Mouse (Mus musculus): Measurements from ENCODE around the gene 5031410I06Rik. TPM values are rescaled to one million over a fixed set of nuclear protein-coding genes. Genes with fewer than 3 reads are reported as not detected.
"Not testable (repeated sequence)": the region's sequence is repeated elsewhere in the genome, so short reads cannot be mapped to it uniquely, and the experiment has no call there.

Gene 5031410I06Rik
- polyA plus RNA-seq (2014; fragmentation: Nextera tagmentation; extraction: Ambion mirVana) = 0.10 TPM in 1 of 2 replicates, not detected in the other

- H3K27me3 ChIP-seq (ENCODE audit: control insufficient read depth, insufficient read depth, low read length); H3K27ac ChIP-seq (ENCODE audit: low read depth, low read length); H3K9ac ChIP-seq (ENCODE audit: low read depth, low read length); H3K4me2 ChIP-seq (replicated peaks; ENCODE audit: low read depth, low read length); ATAC-seq (ENCODE audit: low FRiP score, low TSS enrichment); H3K9me3 ChIP-seq (ENCODE audit: control insufficient read depth, low read length); H3K4me1 ChIP-seq (ENCODE audit: control insufficient read depth, insufficient read depth, low read length); H3K4me3 ChIP-seq (ENCODE audit: low read length); H3K36me3 ChIP-seq (ENCODE audit: control insufficient read depth, insufficient read depth, low read length): not testable (repeated sequence)
- no CpG with 5 or more reads among the region's 3 CpGs for WGBS
Observed at GRCm38 (mm10) chr5:26105262-26105661, at the start of gene 5031410I06Rik. Gene 5031410I06Rik (minus strand): TSS chr5:26105362.

- WGBS = 52% methylated on average over 6 of the region's 6 CpGs
- H3K27me3 ChIP-seq (ENCODE audit: control insufficient read depth, insufficient read depth, low read length) = no peaks in the 10 kb centered on the region
- no peaks in the 10 kb centered on the region for H3K9me3 ChIP-seq (ENCODE audit: control insufficient read depth, low read length)
- no peaks in the 10 kb centered on the region for H3K4me1 ChIP-seq (ENCODE audit: control insufficient read depth, insufficient read depth, low read length)
- H3K4me3 ChIP-seq (ENCODE audit: low read length) = no peak overlapping the region
- no peak overlapping the region for H3K27ac ChIP-seq (ENCODE audit: low read depth, low read length)
- H3K9ac ChIP-seq (ENCODE audit: low read depth, low read length) = no peak overlapping the region
- H3K4me2 ChIP-seq (replicated peaks; ENCODE audit: low read depth, low read length) = no peak overlapping the region
- no peaks in the 10 kb centered on the region for H3K36me3 ChIP-seq (ENCODE audit: control insufficient read depth, insufficient read depth, low read length)
- ATAC-seq (ENCODE audit: low FRiP score, low TSS enrichment) = no peak
Observed at GRCm38 (mm10) chr5:26142891-26143290, 37.7 kb upstream of the 5031410I06Rik start.

- H3K9me3 ChIP-seq (ENCODE audit: control insufficient read depth, low read length); H3K9ac ChIP-seq (ENCODE audit: low read depth, low read length); H3K4me2 ChIP-seq (replicated peaks; ENCODE audit: low read depth, low read length); H3K27ac ChIP-seq (ENCODE audit: low read depth, low read length); H3K27me3 ChIP-seq (ENCODE audit: control insufficient read depth, insufficient read depth, low read length); ATAC-seq (ENCODE audit: low FRiP score, low TSS enrichment); H3K36me3 ChIP-seq (ENCODE audit: control insufficient read depth, insufficient read depth, low read length); H3K4me1 ChIP-seq (ENCODE audit: control insufficient read depth, insufficient read depth, low read length); H3K4me3 ChIP-seq (ENCODE audit: low read length): not testable (repeated sequence)
- no CpG with 5 or more reads among the region's 3 CpGs for WGBS
Observed at GRCm38 (mm10) chr5:26121321-26121720, 16.2 kb upstream of the 5031410I06Rik start, which contains the start of gene Gm10220. Gene Gm10220 (minus strand): TSS chr5:26121421.

- H3K4me1 ChIP-seq (ENCODE audit: control insufficient read depth, insufficient read depth, low read length); H3K9ac ChIP-seq (ENCODE audit: low read depth, low read length); H3K4me3 ChIP-seq (ENCODE audit: low read length); H3K27me3 ChIP-seq (ENCODE audit: control insufficient read depth, insufficient read depth, low read length); H3K9me3 ChIP-seq (ENCODE audit: control insufficient read depth, low read length); H3K36me3 ChIP-seq (ENCODE audit: control insufficient read depth, insufficient read depth, low read length); H3K27ac ChIP-seq (ENCODE audit: low read depth, low read length); ATAC-seq (ENCODE audit: low FRiP score, low TSS enrichment); H3K4me2 ChIP-seq (replicated peaks; ENCODE audit: low read depth, low read length): not testable (repeated sequence)
- 88% methylated on average over 1 of the region's 1 CpGs for WGBS
Observed at GRCm38 (mm10) chr5:26089191-26089590, 16.0 kb downstream of the 5031410I06Rik start, which contains the start of gene Gm10471. Gene Gm10471 (minus strand): TSS chr5:26089291.

- not testable (repeated sequence) for ATAC-seq (ENCODE audit: low FRiP score, low TSS enrichment); H3K4me1 ChIP-seq (ENCODE audit: control insufficient read depth, insufficient read depth, low read length); H3K4me3 ChIP-seq (ENCODE audit: low read length); H3K27ac ChIP-seq (ENCODE audit: low read depth, low read length); H3K36me3 ChIP-seq (ENCODE audit: control insufficient read depth, insufficient read depth, low read length); H3K27me3 ChIP-seq (ENCODE audit: control insufficient read depth, insufficient read depth, low read length); H3K4me2 ChIP-seq (replicated peaks; ENCODE audit: low read depth, low read length); H3K9ac ChIP-seq (ENCODE audit: low read depth, low read length); H3K9me3 ChIP-seq (ENCODE audit: control insufficient read depth, low read length)
Observed at GRCm38 (mm10) chr5:26079023-26079422, 26.1 kb downstream of the 5031410I06Rik start.

GRCm38 (mm10) chr5:26070716-26071115 is 34.4 kb downstream of the 5031410I06Rik start:
- WGBS = 92% methylated on average over 24 of the region's 24 CpGs

GRCm38 (mm10) chr5:26058481-26058880 is 46.7 kb downstream of the 5031410I06Rik start, which contains the start of gene Gm7347:
Gene Gm7347 (minus strand): TSS chr5:26058581.
- no CpG with 5 or more reads among the region's 2 CpGs for WGBS
- H3K9ac ChIP-seq (ENCODE audit: low read depth, low read length); H3K27ac ChIP-seq (ENCODE audit: low read depth, low read length); H3K4me2 ChIP-seq (replicated peaks; ENCODE audit: low read depth, low read length); H3K36me3 ChIP-seq (ENCODE audit: control insufficient read depth, insufficient read depth, low read length); H3K4me1 ChIP-seq (ENCODE audit: control insufficient read depth, insufficient read depth, low read length); H3K9me3 ChIP-seq (ENCODE audit: control insufficient read depth, low read length); ATAC-seq (ENCODE audit: low FRiP score, low TSS enrichment); H3K4me3 ChIP-seq (ENCODE audit: low read length); H3K27me3 ChIP-seq (ENCODE audit: control insufficient read depth, insufficient read depth, low read length): not testable (repeated sequence)

More at GRCm38 (mm10) chr5:26070716-26071115, 34.4 kb downstream of the 5031410I06Rik start:
- H3K27ac ChIP-seq (ENCODE audit: low read depth, low read length) = no peak overlapping the region
- no peak for ATAC-seq (ENCODE audit: low FRiP score, low TSS enrichment)
- H3K4me1 ChIP-seq (ENCODE audit: control insufficient read depth, insufficient read depth, low read length) = no peaks in the 10 kb centered on the region
- no peaks in the 10 kb centered on the region for H3K36me3 ChIP-seq (ENCODE audit: control insufficient read depth, insufficient read depth, low read length)
- H3K27me3 ChIP-seq (ENCODE audit: control insufficient read depth, insufficient read depth, low read length) = no peaks in the 10 kb centered on the region
- H3K9me3 ChIP-seq (ENCODE audit: control insufficient read depth, low read length) = no peaks in the 10 kb centered on the region; the same call in 1 of the 2 replicates
- no peak overlapping the region for H3K4me2 ChIP-seq (replicated peaks; ENCODE audit: low read depth, low read length)
- no peak overlapping the region for H3K4me3 ChIP-seq (ENCODE audit: low read length)
- H3K9ac ChIP-seq (ENCODE audit: low read depth, low read length) = no peak overlapping the region

Other genes starting within 250 kb of the 5031410I06Rik start
- not detected in 2 replicates for gene Gm21663, start 163.0 kb downstream of the 5031410I06Rik start, polyA plus RNA-seq (2014; fragmentation: Nextera tagmentation; extraction: Ambion mirVana)
- gene Gm21671, start 150.9 kb downstream of the 5031410I06Rik start, polyA plus RNA-seq (2014; fragmentation: Nextera tagmentation; extraction: Ambion mirVana) = 0.11 and 0.21 TPM in 2 replicates
- 0.09 TPM in 1 of 2 replicates, not detected in the other for gene Gm21680, start 132.7 kb downstream of the 5031410I06Rik start, polyA plus RNA-seq (2014; fragmentation: Nextera tagmentation; extraction: Ambion mirVana)
- gene Gm21698, start 116.7 kb downstream of the 5031410I06Rik start, polyA plus RNA-seq (2014; fragmentation: Nextera tagmentation; extraction: Ambion mirVana) = 0.07 and 0.23 TPM in 2 replicates
- gene Gm1979, start 100.6 kb downstream of the 5031410I06Rik start, polyA plus RNA-seq (2014; fragmentation: Nextera tagmentation; extraction: Ambion mirVana) = 0.20 TPM in 1 of 2 replicates, not detected in the other
- gene Gm5862, start 82.4 kb downstream of the 5031410I06Rik start, polyA plus RNA-seq (2014; fragmentation: Nextera tagmentation; extraction: Ambion mirVana) = not detected in 2 replicates
- gene Speer4a, start 65.8 kb downstream of the 5031410I06Rik start, polyA plus RNA-seq (2014; fragmentation: Nextera tagmentation; extraction: Ambion mirVana) = 0.10 TPM in 1 of 2 replicates, not detected in the other
- gene Gm7347, start 46.8 kb downstream of the 5031410I06Rik start, polyA plus RNA-seq (2014; fragmentation: Nextera tagmentation; extraction: Ambion mirVana) = 0.11 TPM in 1 of 2 replicates, not detected in the other
- not detected in 2 replicates for gene Gm10471, start 16.1 kb downstream of the 5031410I06Rik start, polyA plus RNA-seq (2014; fragmentation: Nextera tagmentation; extraction: Ambion mirVana)
- 0.09 TPM in 2 replicates for gene Gm10220, start 16.1 kb upstream of the 5031410I06Rik start, polyA plus RNA-seq (2014; fragmentation: Nextera tagmentation; extraction: Ambion mirVana)
- gene Gm7361, start 152.3 kb upstream of the 5031410I06Rik start, polyA plus RNA-seq (2014; fragmentation: Nextera tagmentation; extraction: Ambion mirVana) = not detected in 2 replicates